Mouse (Mus musculus) heart, embryonic 13.5 days (tissue): ENCODE measurements around the gene Gm36210. TPM values are rescaled to one million over a fixed set of nuclear protein-coding genes. Genes with fewer than 3 reads are reported as not detected.

ENCODE experiments used
- ATAC-seq: fragments of 200-750 bp; cut with Nextera tagmentation; 2 replicates; pipeline ENCODE4 v1.8.0; 2017; ENCODE audit warnings: moderate TSS enrichment; ENCODE audit not compliant: insufficient number of reproducible peaks, low FRiP score, low TSS enrichment; ENCODE audit errors: extremely low read depth
- H3K27ac ChIP-seq: fragments of 300-500 bp; sonication (generic); replicated peaks from 2 replicates; pipeline ENCODE4 v1.5.1; 2015; ENCODE audit warnings: moderate library complexity, mild to moderate bottlenecking, inconsistent platforms
- H3K27me3 ChIP-seq: fragments of 300-500 bp; sonication (generic); replicated peaks from 2 replicates; pipeline ENCODE4 v1.6.1; 2015; ENCODE audit warnings: mild to moderate bottlenecking, inconsistent platforms
- H3K36me3 ChIP-seq: fragments of 300-500 bp; sonication (generic); 2 replicates; pipeline ENCODE4 v1.6.1; 2015; ENCODE audit warnings: mild to moderate bottlenecking, inconsistent platforms
- H3K4me1 ChIP-seq: fragments of 300-500 bp; sonication (generic); 2 replicates; pipeline ENCODE4 v1.6.1; 2015; ENCODE audit warnings: inconsistent platforms
- H3K4me2 ChIP-seq: fragments of 300-500 bp; sonication (generic); 2 replicates; pipeline ENCODE4 v1.6.1; 2015; ENCODE audit warnings: inconsistent platforms, mild to moderate bottlenecking, moderate library complexity
- H3K4me3 ChIP-seq: fragments of 300-500 bp; sonication (generic); 2 replicates; pipeline ENCODE4 v1.5.1; 2015; ENCODE audit warnings: moderate library complexity, mild to moderate bottlenecking, inconsistent platforms
- H3K9ac ChIP-seq: fragments of 300-500 bp; sonication (generic); 2 replicates; pipeline ENCODE4 v1.6.1; 2015; ENCODE audit warnings: inconsistent platforms, mild to moderate bottlenecking, moderate library complexity
- H3K9me3 ChIP-seq: fragments of 300-500 bp; sonication (generic); 2 replicates; pipeline ENCODE4 v1.6.1; 2016; ENCODE audit warnings: inconsistent platforms
- WGBS: fragments of 180-500 bp; shearing (Covaris S2); methylation state at CpG from one replicate; pipeline ENCODE4 v1.1.7; 2015; ENCODE audit warnings: mixed read lengths; 5-methylcytosine and 5-hydroxymethylcytosine counted together
- polyA plus RNA-seq: library from polyadenylated mRNA; unstranded; fragments of >200 nt; fragmentation: Nextera tagmentation; extraction: Ambion mirVana; gene quantifications from 2 replicates; pipeline ENCODE4 v1.2.1, GENCODE M21; 2015

Gm36210 gene
- polyA plus RNA-seq, 1 experiment from 2014 or later = not detected

DNA sequence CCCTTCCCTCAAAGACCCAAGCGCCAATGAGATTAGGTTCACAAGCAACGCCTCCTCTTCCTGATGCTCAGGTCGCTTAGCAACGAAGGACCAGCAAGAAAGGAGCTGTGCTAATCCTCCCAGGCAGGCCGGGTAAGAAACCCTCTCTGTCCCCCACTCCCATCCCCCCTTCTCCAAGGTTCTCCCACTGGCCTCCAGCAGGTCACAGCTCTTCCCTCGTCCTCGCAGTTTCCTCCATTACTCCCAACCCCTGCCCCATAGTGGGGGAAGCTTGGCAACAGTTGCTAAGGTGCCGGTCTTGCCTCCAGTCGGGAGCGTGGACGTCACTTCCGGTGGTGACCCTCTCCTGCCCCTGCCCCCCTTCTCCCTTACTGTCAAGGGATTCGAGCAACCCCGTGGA lies 16.2 kb upstream of the Gm36210 start:
- ATAC-seq = no peak
- Histone ChIP-seq H3K27ac (peak overlapping the region; percentile 71), H3K27me3 (peaks cover 4% of the 10 kb centered on the region; the same call in 1 of the 2 replicates), H3K9ac (peak overlapping the region; percentile 80), H3K36me3 (peaks cover 37% of the 10 kb centered on the region), H3K4me3 (peak overlapping the region; percentile 48), H3K4me1 (peaks cover 67% of the 10 kb centered on the region), H3K4me2 (peak overlapping the region; percentile 88), H3K9me3 (no peaks in the 10 kb centered on the region)
- under 1% methylated on average over 14 of the region's 14 CpGs for WGBS

DNA sequence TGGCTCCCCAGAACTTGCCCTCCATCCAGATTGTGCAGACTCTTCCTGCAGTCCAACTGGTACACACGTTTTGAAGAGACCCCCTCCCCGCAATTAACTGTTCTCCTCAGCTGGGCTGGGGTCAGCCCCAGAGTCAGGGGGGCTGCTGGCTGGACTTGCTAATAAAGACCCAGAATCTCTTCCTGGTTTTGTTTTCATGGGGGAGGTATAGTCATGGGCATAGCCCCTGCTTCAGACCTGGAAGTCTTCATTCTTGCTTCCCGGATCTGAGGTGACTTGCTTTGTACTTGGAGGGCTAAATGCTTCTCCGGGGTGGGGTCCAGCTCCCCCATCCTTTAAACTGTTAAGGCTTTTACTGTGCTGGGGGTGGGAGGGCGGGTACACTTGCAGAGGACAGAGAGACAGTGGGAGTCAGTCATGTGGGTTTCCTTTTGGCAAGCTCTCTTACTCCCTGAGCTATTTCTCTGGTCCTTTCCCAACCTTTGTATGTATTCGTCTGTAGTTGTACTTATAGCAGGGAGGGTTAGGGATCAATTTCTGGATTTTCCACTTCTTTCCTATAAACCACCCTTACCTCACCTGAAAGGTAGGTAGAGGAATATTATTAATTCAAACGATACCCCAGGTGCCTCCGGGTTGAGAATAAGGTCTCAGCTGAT lies 15.6 kb upstream of the Gm36210 start, which contains the start of gene Nat14:
Nat14 (plus strand) TSS at position 205 of the 659 bp plus-strand sequence.
- 24% methylated on average over 8 of the region's 8 CpGs for WGBS

DNA sequence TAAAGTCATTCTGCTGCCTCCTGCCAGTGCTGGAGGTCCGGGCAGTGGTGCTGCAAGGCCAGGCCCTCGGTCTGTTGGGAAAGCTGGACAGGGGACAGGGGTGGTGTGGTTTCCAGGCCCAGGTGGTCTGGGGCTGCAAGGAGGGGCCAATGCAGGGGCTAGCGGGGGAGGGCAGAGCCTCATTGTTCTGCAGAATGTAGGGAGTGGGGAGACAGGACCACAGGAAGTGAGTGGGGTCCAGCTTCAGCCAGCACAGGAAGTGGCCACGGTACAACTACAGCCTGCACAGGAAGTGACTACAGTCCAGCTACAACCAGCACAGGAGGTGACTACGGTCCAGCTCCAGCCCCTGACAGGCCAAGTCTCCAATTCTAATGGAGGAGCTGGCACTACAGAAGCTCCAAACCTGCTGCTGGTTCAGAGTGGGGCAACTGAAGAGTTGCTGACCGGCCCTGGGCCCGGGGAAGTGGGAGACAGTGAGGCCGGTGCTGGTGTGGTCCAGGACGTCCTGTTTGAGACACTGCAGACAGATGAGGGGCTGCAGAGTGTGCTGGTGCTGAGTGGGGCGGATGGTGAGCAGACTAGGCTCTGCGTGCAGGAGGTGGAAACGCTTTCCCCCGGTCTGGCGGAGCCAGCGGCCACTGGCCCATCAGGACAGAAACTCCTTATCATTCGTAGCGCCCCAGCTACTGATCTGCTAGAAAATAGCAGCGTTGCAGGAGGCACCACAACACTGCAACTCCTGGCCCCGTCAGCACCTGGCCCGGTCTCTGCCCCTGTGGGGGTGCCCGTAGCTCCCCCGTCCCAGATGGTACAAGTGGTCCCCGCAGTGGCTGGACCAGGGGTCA lies 14.9 kb upstream of the Gm36210 start:
- Histone ChIP-seq H3K4me2 (peak overlapping the region; percentile 31), H3K27me3 (no peaks in the 10 kb centered on the region; the same call in 1 of the 2 replicates), H3K36me3 (peaks cover 41% of the 10 kb centered on the region), H3K9ac (peak overlapping the region; percentile 53), H3K4me3 (0 out of 2 replicates have a peak overlapping the region, but pooled peaks have one; percentile 9), H3K4me1 (peaks cover 66% of the 10 kb centered on the region), H3K27ac (peak overlapping the region; percentile 77), H3K9me3 (no peaks in the 10 kb centered on the region)
- WGBS = 30% methylated on average over 23 of the region's 23 CpGs
- ATAC-seq = no peak

More for the DNA sequence above, 15.6 kb upstream of the Gm36210 start, which contains the start of gene Nat14:
- peaks cover 2% of the 10 kb centered on the region; the same call in 1 of the 2 replicates for H3K27me3 ChIP-seq
- no peak for ATAC-seq
- peaks cover 41% of the 10 kb centered on the region for H3K36me3 ChIP-seq
- H3K4me1 ChIP-seq = peaks cover 66% of the 10 kb centered on the region
- peak within 1 kb of the TSS; percentile 80 for H3K9ac ChIP-seq
- peak within 1 kb of the TSS; percentile 77 for H3K27ac ChIP-seq
- H3K4me3 ChIP-seq = peak within 1 kb of the TSS; percentile 48
- H3K9me3 ChIP-seq = no peaks in the 10 kb centered on the region
- H3K4me2 ChIP-seq = peak within 1 kb of the TSS; percentile 88

DNA sequence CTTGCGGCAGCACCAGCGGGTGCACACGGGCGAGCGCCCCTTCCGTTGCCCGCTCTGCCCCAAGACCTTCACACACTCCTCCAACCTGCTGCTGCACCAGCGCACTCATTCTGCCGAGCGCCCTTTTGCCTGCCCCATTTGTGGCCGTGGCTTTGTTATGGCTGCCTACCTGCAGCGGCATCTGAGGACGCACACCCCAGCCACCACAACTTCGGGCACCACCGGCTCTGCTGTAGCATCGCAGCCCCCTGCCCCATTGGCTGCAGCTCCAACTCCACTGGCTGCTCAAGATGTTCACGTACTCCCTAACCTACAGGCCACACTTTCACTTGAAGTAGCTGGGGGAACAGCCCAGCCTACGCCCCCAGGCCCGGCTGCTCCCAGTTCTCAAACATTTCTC lies 14.2 kb upstream of the Gm36210 start:
- H3K9me3 ChIP-seq = no peaks in the 10 kb centered on the region
- H3K27ac ChIP-seq = peak overlapping the region; percentile 77
- H3K36me3 ChIP-seq = peaks cover 41% of the 10 kb centered on the region
- no peak for ATAC-seq
- H3K4me3 ChIP-seq = no peak overlapping the region
- H3K9ac ChIP-seq = no peak overlapping the region
- 84% methylated on average over 19 of the region's 19 CpGs for WGBS
- peaks cover 65% of the 10 kb centered on the region for H3K4me1 ChIP-seq
- H3K27me3 ChIP-seq = no peaks in the 10 kb centered on the region; the same call in 1 of the 2 replicates
- H3K4me2 ChIP-seq = no peak overlapping the region

DNA sequence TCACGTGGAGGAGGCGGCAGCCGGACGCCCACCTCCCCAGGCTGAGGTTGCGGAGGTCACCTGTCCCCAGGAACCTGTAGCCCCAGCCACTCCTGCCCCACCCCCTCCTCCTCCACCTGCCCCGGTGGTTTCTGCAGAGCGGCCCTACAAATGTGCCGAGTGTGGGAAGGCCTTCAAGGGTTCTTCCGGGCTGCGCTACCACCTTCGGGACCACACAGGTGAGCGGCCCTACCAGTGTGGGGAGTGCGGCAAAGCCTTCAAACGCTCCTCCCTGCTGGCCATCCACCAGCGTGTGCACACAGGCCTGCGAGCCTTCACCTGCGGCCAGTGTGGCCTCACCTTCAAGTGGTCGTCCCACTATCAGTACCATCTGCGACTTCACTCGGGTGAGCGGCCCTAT lies 13.7 kb upstream of the Gm36210 start:
- Histone ChIP-seq H3K9ac (no peak overlapping the region), H3K36me3 (peaks cover 41% of the 10 kb centered on the region), H3K4me1 (peaks cover 59% of the 10 kb centered on the region), H3K27ac (no peak overlapping the region), H3K4me2 (no peak overlapping the region), H3K4me3 (no peak overlapping the region), H3K9me3 (no peaks in the 10 kb centered on the region), H3K27me3 (no peaks in the 10 kb centered on the region; the same call in 1 of the 2 replicates)
- WGBS = 88% methylated on average over 21 of the region's 21 CpGs
- ATAC-seq = no peak

DNA sequence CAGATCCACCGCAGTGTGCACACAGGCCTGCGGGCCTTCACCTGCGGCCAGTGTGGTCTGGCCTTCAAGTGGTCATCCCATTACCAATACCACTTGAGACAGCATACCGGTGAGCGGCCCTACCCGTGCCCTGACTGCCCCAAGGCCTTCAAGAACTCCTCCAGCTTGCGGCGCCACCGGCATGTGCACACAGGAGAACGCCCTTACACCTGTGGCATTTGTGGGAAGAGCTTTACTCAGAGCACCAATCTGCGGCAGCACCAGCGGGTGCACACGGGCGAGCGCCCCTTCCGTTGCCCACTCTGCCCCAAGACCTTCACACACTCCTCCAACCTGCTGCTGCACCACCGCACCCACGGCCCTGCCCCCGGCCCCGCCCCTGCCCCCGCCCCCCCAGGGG lies 12.8 kb upstream of the Gm36210 start:
- H3K9me3 ChIP-seq = no peaks in the 10 kb centered on the region
- H3K9ac ChIP-seq = no peak overlapping the region
- no peak for ATAC-seq
- H3K27ac ChIP-seq = no peak overlapping the region
- H3K27me3 ChIP-seq = no peaks in the 10 kb centered on the region; the same call in 1 of the 2 replicates
- peaks cover 41% of the 10 kb centered on the region for H3K36me3 ChIP-seq
- no peak overlapping the region for H3K4me3 ChIP-seq
- peaks cover 56% of the 10 kb centered on the region for H3K4me1 ChIP-seq
- H3K4me2 ChIP-seq = no peak overlapping the region
- WGBS = 81% methylated on average over 21 of the region's 21 CpGs

DNA sequence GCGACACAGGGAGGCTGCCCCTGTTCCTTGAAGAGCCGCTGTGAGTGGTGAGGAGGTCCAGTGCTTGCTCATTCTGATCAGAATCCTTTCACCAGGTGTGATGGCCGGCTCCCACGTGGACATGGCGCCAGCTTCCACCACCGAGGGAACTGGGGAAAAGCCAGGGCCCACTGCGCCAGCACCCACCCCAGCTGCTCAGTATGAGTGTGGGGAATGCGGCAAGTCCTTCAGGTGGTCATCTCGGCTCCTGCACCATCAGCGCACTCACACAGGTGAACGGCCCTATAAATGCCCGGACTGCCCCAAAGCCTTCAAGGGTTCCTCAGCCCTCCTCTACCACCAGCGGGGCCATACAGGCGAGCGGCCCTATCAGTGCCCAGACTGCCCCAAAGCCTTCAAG lies 12.4 kb upstream of the Gm36210 start:
- Histone ChIP-seq H3K9me3 (no peaks in the 10 kb centered on the region), H3K4me3 (no peak overlapping the region), H3K27me3 (no peaks in the 10 kb centered on the region), H3K4me2 (no peak overlapping the region), H3K4me1 (peaks cover 54% of the 10 kb centered on the region), H3K27ac (no peak overlapping the region), H3K9ac (no peak overlapping the region), H3K36me3 (peaks cover 41% of the 10 kb centered on the region)
- no peak for ATAC-seq
- WGBS = 90% methylated on average over 15 of the region's 15 CpGs

DNA sequence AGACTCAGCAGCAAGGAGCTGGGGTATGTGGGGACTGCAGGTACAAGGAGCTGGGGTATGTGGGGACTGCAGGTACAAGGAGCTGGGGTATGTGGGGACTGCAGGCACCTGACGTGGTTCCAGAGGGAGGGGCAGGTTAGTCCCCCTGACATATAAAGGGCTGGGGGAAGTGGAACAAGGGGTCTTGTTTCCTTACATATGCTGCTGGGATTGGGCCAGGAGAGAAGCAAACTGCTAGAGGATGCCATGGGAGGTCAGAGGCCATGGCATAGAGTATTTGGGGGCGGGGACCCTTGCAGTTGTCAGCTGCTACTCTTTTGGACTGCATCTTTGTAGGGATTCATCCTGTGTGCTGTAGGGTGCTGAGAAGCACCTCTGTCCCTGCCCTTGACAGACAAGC lies 11.2 kb upstream of the Gm36210 start:
- H3K9ac ChIP-seq = peak overlapping the region; percentile 5; the same call in 1 of the 2 replicates
- WGBS = 86% methylated on average over 2 of the region's 2 CpGs

DNA sequence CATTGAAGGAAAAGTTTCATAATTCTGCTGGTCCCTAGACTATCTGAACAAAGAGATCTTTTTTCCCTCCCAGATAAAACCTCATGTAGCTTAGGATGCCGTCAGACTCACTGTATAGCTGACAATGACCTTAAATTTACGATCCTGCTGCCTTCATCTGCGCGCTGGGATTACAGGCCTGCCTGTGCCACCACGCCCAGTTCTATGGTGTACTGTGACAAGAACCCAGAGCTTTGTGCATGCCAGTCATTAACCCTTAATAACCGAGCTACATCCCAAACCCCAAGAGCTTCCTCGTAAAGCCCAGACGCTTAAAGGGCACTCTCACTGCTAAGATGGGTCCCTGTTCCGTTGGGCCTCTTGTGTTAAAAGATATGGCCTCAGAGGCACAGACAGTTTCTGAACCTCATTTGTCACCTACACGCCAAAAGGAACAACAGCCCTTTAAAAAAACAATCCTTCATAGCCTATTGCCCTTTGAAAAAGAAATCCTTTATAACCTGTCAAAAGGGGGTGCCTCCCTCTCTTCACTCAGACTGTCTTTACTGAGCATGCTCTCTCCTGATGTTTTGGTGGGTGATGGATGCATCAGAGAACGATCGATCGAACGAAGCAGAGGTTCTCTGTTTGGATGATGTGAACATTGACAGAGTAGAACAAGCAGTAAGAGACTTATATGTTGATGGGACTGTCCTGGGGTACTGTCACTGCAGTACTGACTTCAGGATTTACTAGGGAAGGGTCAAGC lies 9.5 kb upstream of the Gm36210 start:
- Histone ChIP-seq H3K4me2 (peak overlapping the region; percentile 95), H3K4me1 (peaks cover 26% of the 10 kb centered on the region), H3K27me3 (no peaks in the 10 kb centered on the region), H3K4me3 (peak overlapping the region; percentile 78), H3K27ac (peak overlapping the region; percentile 95), H3K9me3 (no peaks in the 10 kb centered on the region), H3K36me3 (peaks cover 38% of the 10 kb centered on the region), H3K9ac (peak overlapping the region; percentile 96)
- WGBS = 23% methylated on average over 14 of the region's 14 CpGs
- ATAC-seq = no peak

More for the DNA sequence above, 11.2 kb upstream of the Gm36210 start:
- ATAC-seq = no peak
- Histone ChIP-seq H3K27ac (no peak overlapping the region), H3K36me3 (peaks cover 41% of the 10 kb centered on the region), H3K9me3 (no peaks in the 10 kb centered on the region), H3K27me3 (no peaks in the 10 kb centered on the region), H3K4me2 (no peak overlapping the region), H3K4me1 (peaks cover 42% of the 10 kb centered on the region), H3K4me3 (no peak overlapping the region)

DNA sequence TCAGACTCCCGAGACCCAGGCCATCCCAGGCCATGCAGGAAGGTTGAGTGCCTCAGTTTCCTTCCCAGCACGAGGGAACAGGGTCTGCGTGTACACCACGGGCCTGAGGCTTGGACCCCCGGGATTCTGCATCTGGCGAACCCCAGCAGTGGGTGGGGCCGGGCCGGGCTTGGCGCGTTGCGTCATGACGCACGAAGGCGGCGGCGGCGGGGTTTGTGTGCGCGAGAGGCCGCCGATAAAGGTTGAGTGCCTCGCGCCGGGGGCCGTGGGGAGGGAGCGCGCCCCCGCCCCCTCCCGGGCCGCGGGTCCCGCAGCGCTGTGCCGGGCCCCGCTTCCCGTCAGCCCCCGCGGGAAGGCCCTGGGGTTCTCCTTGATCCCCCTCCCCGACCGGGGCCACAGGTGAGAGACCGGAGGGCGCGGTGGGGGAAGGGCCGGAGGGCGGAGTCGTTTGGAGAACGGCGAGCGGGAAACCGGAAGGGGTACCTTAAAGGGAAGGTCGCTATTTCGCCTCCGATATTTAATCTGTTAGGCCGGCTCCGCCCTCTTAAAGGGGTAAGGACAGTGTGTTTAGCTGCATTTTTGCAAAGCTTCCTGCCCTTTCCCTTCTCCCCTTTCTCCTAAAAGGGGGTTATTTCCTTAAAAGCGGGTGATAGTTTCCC lies 8.8 kb upstream of the Gm36210 start, which contains the start of gene Zfp628:
Zfp628 (plus strand) TSS at position 211 of the 659 bp plus-strand sequence.
- 1% methylated on average over 53 of the region's 56 CpGs for WGBS
- peak; percentile 81 for ATAC-seq

More for the DNA sequence above, 8.8 kb upstream of the Gm36210 start, which contains the start of gene Zfp628:
- peak within 1 kb of the TSS; percentile 95 for H3K27ac ChIP-seq
- peaks cover 30% of the 10 kb centered on the region for H3K36me3 ChIP-seq
- no peaks in the 10 kb centered on the region for H3K27me3 ChIP-seq
- H3K9me3 ChIP-seq = no peaks in the 10 kb centered on the region
- peaks cover 21% of the 10 kb centered on the region for H3K4me1 ChIP-seq
- H3K4me2 ChIP-seq = peak within 1 kb of the TSS; percentile 95
- H3K9ac ChIP-seq = peak within 1 kb of the TSS; percentile 96
- H3K4me3 ChIP-seq = peak within 1 kb of the TSS; percentile 78
